Mouse (Mus musculus): ENCODE data around the gene Sdk1.

Sdk1 gene

GRCm38 (mm10) chr5:141240841-141241543, at the start of gene Sdk1:
Gene Sdk1 (plus strand): TSS chr5:141241490.
- DNase-seq (ENCODE audit: low read depth in 1 of 2, low spot score in 2 of 2) = peak; percentile 64 to 70

- DNase-seq (ENCODE audit: low read depth in 1 of 2, low spot score in 2 of 2) = no peak
These were observed 44.0 kb upstream of the Sdk1 start for GRCm38 (mm10) chr5:141197278-141197677.

- no peak for DNase-seq (ENCODE audit: low read depth in 1 of 2, low spot score in 2 of 2)
These were observed 38.8 kb upstream of the Sdk1 start for GRCm38 (mm10) chr5:141202276-141203065.

GRCm38 (mm10) chr5:141207061-141207460, 34.2 kb upstream of the Sdk1 start:
- no peak for DNase-seq (ENCODE audit: low read depth in 1 of 2, low spot score in 2 of 2)

GRCm38 (mm10) chr5:141225243-141225642, 16.0 kb upstream of the Sdk1 start:
- no peak for DNase-seq (ENCODE audit: low read depth in 1 of 2, low spot score in 2 of 2)

GRCm38 (mm10) chr5:141234326-141234725, 7.0 kb upstream of the Sdk1 start:
- no peak for DNase-seq (ENCODE audit: low read depth in 1 of 2, low spot score in 2 of 2)

- DNase-seq (ENCODE audit: low read depth in 1 of 2, low spot score in 2 of 2) = no peak
These were observed 1.9 kb upstream of the Sdk1 start for GRCm38 (mm10) chr5:141239401-141239800.

GRCm38 (mm10) chr5:141240441-141240840, 849 bp upstream of the Sdk1 start:
- no peak for DNase-seq (ENCODE audit: low read depth in 1 of 2, low spot score in 2 of 2)

- DNase-seq (ENCODE audit: low read depth in 1 of 2, low spot score in 2 of 2) = no peak
These were observed 475 bp downstream of the Sdk1 start for GRCm38 (mm10) chr5:141241645-141242284.

- no peak for DNase-seq (ENCODE audit: low read depth in 1 of 2, low spot score in 2 of 2)
These were observed 2.1 kb downstream of the Sdk1 start for GRCm38 (mm10) chr5:141243253-141243965.

GRCm38 (mm10) chr5:141264253-141264652, 23.0 kb downstream of the Sdk1 start:
- DNase-seq (ENCODE audit: low read depth in 1 of 2, low spot score in 2 of 2) = no peak

GRCm38 (mm10) chr5:141277112-141277511, 35.8 kb downstream of the Sdk1 start:
- DNase-seq (ENCODE audit: low read depth in 1 of 2, low spot score in 2 of 2) = no peak

- DNase-seq (ENCODE audit: low read depth in 1 of 2, low spot score in 2 of 2) = no peak
These were observed 40.5 kb downstream of the Sdk1 start for GRCm38 (mm10) chr5:141281751-141282150.

GRCm38 (mm10) chr5:141289611-141290010, 48.3 kb downstream of the Sdk1 start:
- DNase-seq (ENCODE audit: low read depth in 1 of 2, low spot score in 2 of 2) = no peak

GRCm38 (mm10) chr5:141295240-141295639, 54.0 kb downstream of the Sdk1 start:
- DNase-seq (ENCODE audit: low read depth in 1 of 2, low spot score in 2 of 2) = no peak

GRCm38 (mm10) chr5:141302287-141302694, 61.0 kb downstream of the Sdk1 start:
- no peak for DNase-seq (ENCODE audit: low read depth in 1 of 2, low spot score in 2 of 2)

- no peak for DNase-seq (ENCODE audit: low read depth in 1 of 2, low spot score in 2 of 2)
These were observed 62.5 kb downstream of the Sdk1 start for GRCm38 (mm10) chr5:141303746-141304145.

- no peak for DNase-seq (ENCODE audit: low read depth in 1 of 2, low spot score in 2 of 2)
These were observed 63.4 kb downstream of the Sdk1 start for GRCm38 (mm10) chr5:141304706-141305105.

GRCm38 (mm10) chr5:141310641-141311040, 69.4 kb downstream of the Sdk1 start:
- DNase-seq (ENCODE audit: low read depth in 1 of 2, low spot score in 2 of 2) = no peak

- no peak for DNase-seq (ENCODE audit: low read depth in 1 of 2, low spot score in 2 of 2)
These were observed 70.5 kb downstream of the Sdk1 start for GRCm38 (mm10) chr5:141311801-141312200.

GRCm38 (mm10) chr5:141312305-141312704, 71.0 kb downstream of the Sdk1 start:
- no peak for DNase-seq (ENCODE audit: low read depth in 1 of 2, low spot score in 2 of 2)

Data from monocyte, adult 2 months (primary cell).